Mouse (Mus musculus) liver, embryonic 14.5 days (tissue): ENCODE data around the gene Ceacam19.

Experiments used
- CTCF ChIP-seq: IDR thresholded peaks from 2 replicates; pipeline ENCODE4 v1.5.1; 2016; ENCODE audit warnings: antibody characterized with exemption, low read depth, control low read depth
- EP300 ChIP-seq: IDR thresholded peaks from 2 replicates; pipeline ENCODE4 v1.6.1; 2016; ENCODE audit warnings: antibody characterized with exemption, low read depth

GRCm38 (mm10) chr7:19914558-19914957, 26.8 kb upstream of the Ceacam19 start:
- TF ChIP-seq CTCF (no peak), EP300 (no peak)
